Mouse (Mus musculus) embryonic facial prominence, embryonic 12.5 days (tissue): Measurements from ENCODE around the gene Raver2. TPM values are rescaled to one million over a fixed set of nuclear protein-coding genes. Genes with fewer than 3 reads are reported as not detected.

ENCODE experiments used
- ATAC-seq: fragments of 200-750 bp; cut with Nextera tagmentation; 2 replicates; pipeline ENCODE4 v1.8.0; 2017; ENCODE audit not compliant: insufficient number of reproducible peaks, insufficient read depth, low FRiP score, low TSS enrichment
- H3K27ac ChIP-seq: fragments of 300-500 bp; sonication (generic); 2 replicates; pipeline ENCODE4 v1.5.1; 2016; ENCODE audit warnings: mild to moderate bottlenecking
- H3K27me3 ChIP-seq: fragments of 300-500 bp; sonication (generic); 2 replicates; pipeline ENCODE4 v1.6.1; 2016; ENCODE audit warnings: mild to moderate bottlenecking, moderate library complexity
- H3K36me3 ChIP-seq: fragments of 300-500 bp; sonication (generic); 2 replicates; pipeline ENCODE4 v1.6.1; 2016; ENCODE audit warnings: mild to moderate bottlenecking
- H3K4me1 ChIP-seq: fragments of 300-500 bp; sonication (generic); 2 replicates; pipeline ENCODE4 v1.6.1; 2016
- H3K4me2 ChIP-seq: fragments of 300-500 bp; sonication (generic); replicated peaks from 2 replicates; pipeline ENCODE4 v1.6.1; 2016; ENCODE audit warnings: mild to moderate bottlenecking, moderate library complexity
- H3K4me3 ChIP-seq: fragments of 300-500 bp; sonication (generic); 2 replicates; pipeline ENCODE4 v1.5.1; 2016; ENCODE audit warnings: mild to moderate bottlenecking
- H3K9ac ChIP-seq: fragments of 300-500 bp; sonication (generic); 2 replicates; pipeline ENCODE4 v1.6.1; 2016; ENCODE audit warnings: mild to moderate bottlenecking, moderate library complexity
- H3K9me3 ChIP-seq: fragments of 300-500 bp; sonication (generic); 2 replicates; pipeline ENCODE4 v1.6.1; 2016; ENCODE audit warnings: mild to moderate bottlenecking, moderate library complexity
- WGBS: fragments of 180-500 bp; shearing (Covaris S2); methylation state at CpG from one replicate; pipeline ENCODE4 v1.1.7; 2016; 5-methylcytosine and 5-hydroxymethylcytosine counted together
- polyA plus RNA-seq: library from polyadenylated mRNA; unstranded; fragments of >200 nt; fragmentation: Nextera tagmentation; extraction: Ambion mirVana; gene quantifications from 2 replicates; pipeline ENCODE4 v1.2.1, GENCODE M21; 2016

The Raver2 gene
- polyA plus RNA-seq, 1 experiment from 2014 or later: 17.7 TPM

GRCm38 (mm10) chr4:101157476-101157875 is 88.7 kb downstream of the Raver2 start:
- Histone ChIP-seq H3K27me3 (no peaks in the 10 kb centered on the region), H3K36me3 (peaks cover 66% of the 10 kb centered on the region), H3K27ac (no peak overlapping the region), H3K9ac (no peak overlapping the region), H3K9me3 (no peaks in the 10 kb centered on the region), H3K4me3 (no peak overlapping the region), H3K4me2 (no peak overlapping the region), H3K4me1 (no peaks in the 10 kb centered on the region)
- ATAC-seq: no peak
- WGBS: 91% methylated on average over 5 of the region's 5 CpGs

DNA sequence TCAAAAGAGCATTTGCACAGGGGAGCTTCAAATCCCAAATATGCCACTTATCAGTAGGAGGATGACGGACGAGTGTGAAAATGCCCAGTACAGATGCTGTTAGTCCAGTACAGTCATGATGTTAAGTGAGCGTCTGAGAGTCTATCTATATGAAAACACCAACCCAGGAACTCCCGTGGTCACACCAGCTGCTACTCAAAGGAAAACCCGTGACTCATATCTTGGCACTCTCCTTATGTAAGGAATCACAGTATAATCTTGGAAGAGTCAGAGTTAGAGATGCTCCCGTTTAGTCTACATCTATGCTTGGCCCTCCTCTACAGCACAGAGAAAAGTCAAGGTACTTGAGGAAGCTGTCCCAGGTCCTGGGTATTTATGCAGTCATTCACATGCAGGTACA is 89.5 kb downstream of the Raver2 start:
- H3K9ac ChIP-seq: no peak overlapping the region
- peaks cover 70% of the 10 kb centered on the region for H3K36me3 ChIP-seq
- no peak for ATAC-seq
- H3K4me2 ChIP-seq: no peak overlapping the region
- H3K27ac ChIP-seq: no peak overlapping the region
- no peaks in the 10 kb centered on the region for H3K27me3 ChIP-seq
- WGBS: 91% methylated on average over 6 of the region's 6 CpGs
- no peak overlapping the region for H3K4me3 ChIP-seq
- H3K9me3 ChIP-seq: no peaks in the 10 kb centered on the region
- no peaks in the 10 kb centered on the region for H3K4me1 ChIP-seq

GRCm38 (mm10) chr4:101159191-101159764 is 90.5 kb downstream of the Raver2 start:
- H3K27ac ChIP-seq: no peak overlapping the region
- ATAC-seq: no peak
- H3K27me3 ChIP-seq: no peaks in the 10 kb centered on the region
- H3K4me3 ChIP-seq: no peak overlapping the region
- H3K9me3 ChIP-seq: no peaks in the 10 kb centered on the region
- H3K36me3 ChIP-seq: peaks cover 75% of the 10 kb centered on the region
- no peaks in the 10 kb centered on the region for H3K4me1 ChIP-seq
- no peak overlapping the region for H3K9ac ChIP-seq
- H3K4me2 ChIP-seq: no peak overlapping the region
- WGBS: 70% methylated on average over 12 of the region's 12 CpGs

DNA sequence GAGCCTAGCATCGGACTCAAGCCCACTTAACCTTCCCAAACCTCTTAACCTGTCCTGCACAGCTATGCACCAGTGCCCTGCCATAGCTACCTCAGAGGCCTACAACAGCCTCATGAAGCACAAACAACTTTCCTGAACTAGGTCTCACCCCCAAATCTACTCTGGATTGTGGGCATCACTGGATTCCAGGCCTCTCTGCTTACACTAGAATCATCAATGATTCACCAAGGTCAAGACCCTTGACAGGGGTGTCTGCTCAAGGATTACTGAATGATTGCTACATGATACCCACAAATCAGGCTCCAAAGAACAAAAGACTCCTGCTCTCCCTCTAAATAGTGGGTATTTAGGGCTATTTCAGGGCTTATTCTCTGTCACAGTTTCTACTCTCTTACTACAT is 92.0 kb downstream of the Raver2 start:
- Histone ChIP-seq H3K36me3 (peaks cover 72% of the 10 kb centered on the region), H3K9ac (no peak overlapping the region), H3K4me3 (no peak overlapping the region), H3K9me3 (no peaks in the 10 kb centered on the region), H3K27me3 (no peaks in the 10 kb centered on the region), H3K27ac (no peak overlapping the region), H3K4me2 (no peak overlapping the region), H3K4me1 (no peaks in the 10 kb centered on the region)
- WGBS: 94% methylated on average over 1 of the region's 1 CpGs
- ATAC-seq: no peak

DNA sequence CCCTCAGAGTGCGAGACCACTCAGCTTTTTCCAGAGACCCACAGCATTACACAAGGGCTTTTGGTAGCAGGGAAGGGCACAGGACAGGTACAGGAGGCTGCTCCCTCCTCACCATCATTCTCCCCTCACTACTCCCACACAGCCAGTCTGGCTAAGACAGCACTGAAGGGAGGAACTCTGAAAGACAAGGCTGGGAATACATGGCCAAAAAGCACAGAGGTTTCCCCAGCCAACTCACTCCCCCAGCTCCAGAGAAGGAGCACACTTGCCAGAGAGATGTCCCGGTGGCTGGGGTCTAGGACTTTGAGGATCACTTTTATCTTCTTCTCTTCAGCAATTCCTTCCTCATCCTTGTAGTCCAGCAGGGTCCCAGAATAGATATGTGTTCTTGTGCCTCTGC is 95.4 kb downstream of the Raver2 start:
- Histone ChIP-seq H3K4me1 (no peaks in the 10 kb centered on the region), H3K9me3 (no peaks in the 10 kb centered on the region), H3K4me2 (no peak overlapping the region), H3K36me3 (peaks cover 44% of the 10 kb centered on the region), H3K9ac (no peak overlapping the region), H3K27me3 (no peaks in the 10 kb centered on the region), H3K4me3 (no peak overlapping the region), H3K27ac (no peak overlapping the region)
- ATAC-seq: no peak
- 91% methylated on average over 2 of the region's 2 CpGs for WGBS

DNA sequence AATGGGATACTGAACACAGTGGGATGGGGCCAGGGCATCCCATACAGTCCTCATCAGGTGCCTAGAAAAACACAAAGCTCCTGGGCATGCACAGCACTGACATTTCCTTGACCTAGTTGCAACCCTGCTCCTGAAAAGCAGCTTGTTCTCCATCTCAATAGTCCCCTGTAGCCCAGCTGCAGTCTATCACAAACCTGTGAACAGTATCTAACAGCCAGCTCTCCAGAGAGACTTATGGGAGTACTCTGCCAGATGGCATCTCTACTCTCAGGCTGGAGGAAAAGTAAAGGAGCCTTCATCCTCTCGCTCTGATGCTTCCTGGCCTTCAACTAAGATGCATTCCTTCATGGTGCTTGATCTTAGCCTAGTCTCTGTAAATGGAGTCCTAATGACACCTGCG is 95.9 kb downstream of the Raver2 start:
- no peak overlapping the region for H3K4me2 ChIP-seq
- H3K36me3 ChIP-seq: peaks cover 44% of the 10 kb centered on the region
- ATAC-seq: no peak
- 97% methylated on average over 2 of the region's 2 CpGs for WGBS
- no peak overlapping the region for H3K4me3 ChIP-seq
- H3K9me3 ChIP-seq: no peaks in the 10 kb centered on the region
- H3K27me3 ChIP-seq: no peaks in the 10 kb centered on the region
- H3K9ac ChIP-seq: no peak overlapping the region
- H3K27ac ChIP-seq: no peak overlapping the region
- no peaks in the 10 kb centered on the region for H3K4me1 ChIP-seq

- no peak for ATAC-seq
- Histone ChIP-seq H3K9ac (no peak overlapping the region), H3K4me1 (no peaks in the 10 kb centered on the region), H3K4me2 (no peak overlapping the region), H3K36me3 (peaks cover 46% of the 10 kb centered on the region), H3K4me3 (no peak overlapping the region), H3K9me3 (no peaks in the 10 kb centered on the region), H3K27ac (no peak overlapping the region), H3K27me3 (no peaks in the 10 kb centered on the region)
- WGBS: 84% methylated on average over 4 of the region's 4 CpGs
Measured at GRCm38 (mm10) chr4:101165776-101166175, 97.0 kb downstream of the Raver2 start.

GRCm38 (mm10) chr4:101167777-101168176 is 99.0 kb downstream of the Raver2 start:
- Histone ChIP-seq H3K4me3 (no peak overlapping the region), H3K9ac (no peak overlapping the region), H3K36me3 (peaks cover 33% of the 10 kb centered on the region), H3K27me3 (no peaks in the 10 kb centered on the region), H3K9me3 (no peaks in the 10 kb centered on the region), H3K4me2 (no peak overlapping the region), H3K4me1 (no peaks in the 10 kb centered on the region), H3K27ac (no peak overlapping the region)
- WGBS: 74% methylated on average over 1 of the region's 1 CpGs
- no peak for ATAC-seq

DNA sequence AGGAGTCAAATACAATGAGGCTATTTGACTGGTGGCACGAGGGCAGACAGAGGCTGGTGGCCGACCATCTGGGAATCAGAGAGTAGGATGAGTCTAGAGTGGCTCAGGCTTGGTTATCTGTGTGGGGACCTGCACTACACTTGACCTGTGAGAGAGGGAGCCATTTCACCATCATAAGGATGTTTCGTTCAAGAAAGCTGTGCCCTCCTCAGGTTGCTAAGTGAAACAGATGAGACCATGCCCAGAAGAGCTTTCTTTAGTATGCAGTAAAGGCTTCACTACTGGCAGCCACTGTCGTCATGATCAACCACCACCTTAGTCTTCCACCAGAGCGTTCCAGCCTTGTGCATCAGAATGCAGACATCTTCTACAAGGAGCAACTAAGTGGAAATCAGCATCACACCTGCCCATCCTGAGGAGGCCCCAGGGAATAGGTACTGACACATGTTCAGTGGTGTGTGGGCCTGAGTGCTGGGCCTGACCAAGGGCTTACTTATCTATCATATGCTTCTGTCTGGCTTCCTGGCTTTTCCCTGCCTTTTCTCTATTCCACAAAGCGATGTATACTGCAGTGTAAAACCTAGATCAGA is 99.5 kb downstream of the Raver2 start:
- ATAC-seq: no peak
- Histone ChIP-seq H3K9me3 (no peaks in the 10 kb centered on the region), H3K4me1 (no peaks in the 10 kb centered on the region), H3K4me3 (no peak overlapping the region), H3K36me3 (peaks cover 29% of the 10 kb centered on the region), H3K4me2 (no peak overlapping the region), H3K9ac (no peak overlapping the region), H3K27ac (no peak overlapping the region), H3K27me3 (no peaks in the 10 kb centered on the region)
- 55% methylated on average over 6 of the region's 6 CpGs for WGBS

DNA sequence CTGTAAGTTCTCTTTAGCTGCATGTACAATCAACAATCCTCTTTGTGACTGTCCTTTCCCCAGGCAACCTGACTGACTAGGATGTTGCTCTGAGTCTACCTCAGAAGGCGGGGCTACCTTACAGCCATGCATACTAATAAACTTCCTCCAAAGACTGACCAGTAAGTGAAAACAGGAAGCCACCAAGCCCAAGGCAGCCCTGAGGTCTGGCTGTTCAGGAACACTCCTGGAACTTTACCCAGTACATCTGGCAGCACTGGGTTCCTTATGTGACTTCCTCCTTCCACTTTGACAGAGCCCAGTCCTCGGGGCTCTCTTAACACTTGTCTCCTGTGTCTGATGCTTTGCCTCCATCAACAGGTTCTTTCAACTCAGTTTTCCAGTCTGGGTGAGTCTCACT is 104.0 kb downstream of the Raver2 start:
- Histone ChIP-seq H3K4me3 (no peak overlapping the region), H3K36me3 (peaks cover 29% of the 10 kb centered on the region), H3K4me2 (no peak overlapping the region), H3K27ac (no peak overlapping the region), H3K27me3 (no peaks in the 10 kb centered on the region), H3K9ac (no peak overlapping the region), H3K9me3 (no peaks in the 10 kb centered on the region), H3K4me1 (no peaks in the 10 kb centered on the region)
- ATAC-seq: no peak
- WGBS: 81% methylated on average over 2 of the region's 2 CpGs

DNA sequence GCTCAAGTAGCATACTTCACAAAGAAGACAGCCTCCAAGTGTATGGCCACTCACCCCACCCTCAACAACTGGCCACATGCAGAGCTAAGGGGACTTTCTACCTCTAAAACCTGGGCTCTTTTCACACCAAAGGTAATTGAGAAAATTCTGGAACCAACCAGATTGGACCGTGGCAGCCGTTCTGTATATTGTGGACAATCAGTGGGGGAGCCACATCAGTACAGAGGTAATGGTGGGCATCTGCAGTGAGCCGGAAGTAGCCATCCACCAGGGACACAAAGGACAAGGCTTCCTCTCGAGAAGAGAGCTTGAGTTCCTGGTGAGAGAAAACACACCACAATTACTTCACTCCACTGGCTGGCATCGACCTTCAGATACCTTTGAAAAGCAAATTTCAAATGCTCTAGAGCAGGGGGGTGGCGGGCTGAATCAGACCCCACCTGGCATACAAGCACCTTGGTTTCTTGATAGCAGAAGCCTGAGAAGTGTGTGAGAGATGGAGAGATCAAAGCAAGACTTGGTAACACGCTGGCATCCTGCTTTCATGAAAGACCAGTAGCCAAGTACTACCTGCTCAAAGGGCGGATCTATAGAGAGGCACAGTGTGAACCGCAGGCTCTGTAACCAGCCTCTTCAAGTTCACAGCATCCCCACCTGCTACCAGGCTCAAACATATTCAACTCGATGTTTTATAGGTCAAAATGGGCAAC is 106.3 kb downstream of the Raver2 start:
- peaks cover 29% of the 10 kb centered on the region for H3K36me3 ChIP-seq
- no peak overlapping the region for H3K9ac ChIP-seq
- no peak overlapping the region for H3K4me2 ChIP-seq
- no peaks in the 10 kb centered on the region for H3K9me3 ChIP-seq
- WGBS: 77% methylated on average over 10 of the region's 10 CpGs
- no peaks in the 10 kb centered on the region for H3K4me1 ChIP-seq
- no peak overlapping the region for H3K27ac ChIP-seq
- H3K27me3 ChIP-seq: no peaks in the 10 kb centered on the region
- H3K4me3 ChIP-seq: no peak overlapping the region
- no peak for ATAC-seq

DNA sequence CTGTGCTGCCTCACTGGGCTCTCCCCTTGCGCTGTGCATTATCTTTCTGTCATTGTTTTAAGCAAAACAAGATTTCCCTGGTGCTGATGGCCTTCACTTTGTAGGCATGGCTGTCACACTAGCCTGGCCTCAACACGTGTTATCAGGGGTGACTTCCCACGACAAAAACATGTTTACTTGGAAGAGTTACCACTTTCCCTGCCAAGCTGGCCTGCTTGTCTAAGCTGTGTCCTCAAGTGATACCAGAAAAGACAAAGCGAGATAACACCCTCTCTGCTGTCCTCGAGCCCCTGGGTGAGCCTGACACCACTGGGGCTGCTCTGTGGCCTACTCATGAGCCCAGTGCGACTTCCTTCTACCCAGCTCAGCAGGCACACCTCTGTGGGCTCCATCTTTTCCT is 107.3 kb downstream of the Raver2 start:
- no peaks in the 10 kb centered on the region for H3K9me3 ChIP-seq
- H3K27me3 ChIP-seq: no peaks in the 10 kb centered on the region
- no peak overlapping the region for H3K9ac ChIP-seq
- H3K4me3 ChIP-seq: no peak overlapping the region
- H3K4me2 ChIP-seq: no peak overlapping the region
- no peaks in the 10 kb centered on the region for H3K4me1 ChIP-seq
- peaks cover 22% of the 10 kb centered on the region for H3K36me3 ChIP-seq
- 88% methylated on average over 6 of the region's 6 CpGs for WGBS
- H3K27ac ChIP-seq: no peak overlapping the region
- ATAC-seq: no peak
